Mouse (Mus musculus) brain, embryonic 18.5 days (tissue): Measurements from ENCODE around the gene Spata16.

ENCODE experiments used
- DNase-seq: peaks from one replicate; pipeline ENCODE4 v3.0.0-alpha.2; 2012; ENCODE audit warnings: low read depth, low spot score

Gene Spata16

GRCm38 (mm10) chr3:26832954-26833353, 195.5 kb downstream of the Spata16 start:
- no peak for DNase-seq

- no peak for DNase-seq
Observed at GRCm38 (mm10) chr3:26834178-26835050, 197.0 kb downstream of the Spata16 start.

- no peak for DNase-seq
Observed at GRCm38 (mm10) chr3:26835051-26835755, 197.8 kb downstream of the Spata16 start.

GRCm38 (mm10) chr3:26845041-26845440, 207.6 kb downstream of the Spata16 start:
- peak; percentile 79 for DNase-seq

- no peak for DNase-seq
Observed at GRCm38 (mm10) chr3:26847935-26848334, 210.5 kb downstream of the Spata16 start.

GRCm38 (mm10) chr3:26850207-26850606, 212.8 kb downstream of the Spata16 start:
- no peak for DNase-seq

GRCm38 (mm10) chr3:26850691-26851563, 213.5 kb downstream of the Spata16 start:
- DNase-seq, result no peak

GRCm38 (mm10) chr3:26853557-26853956, 216.1 kb downstream of the Spata16 start:
- no peak for DNase-seq

- DNase-seq, result peak; percentile 64
Observed at GRCm38 (mm10) chr3:26874706-26875105, 237.3 kb downstream of the Spata16 start.

- no peak for DNase-seq
Observed at GRCm38 (mm10) chr3:26877291-26877690, 239.9 kb downstream of the Spata16 start.

GRCm38 (mm10) chr3:26916607-26917006, 279.2 kb downstream of the Spata16 start:
- DNase-seq, result no peak

GRCm38 (mm10) chr3:26920986-26921385, 283.6 kb downstream of the Spata16 start:
- DNase-seq, result no peak

- no peak for DNase-seq
Observed at GRCm38 (mm10) chr3:26921576-26921975, 284.2 kb downstream of the Spata16 start.

GRCm38 (mm10) chr3:26923391-26923790, 286.0 kb downstream of the Spata16 start:
- DNase-seq, result no peak

GRCm38 (mm10) chr3:26924212-26924611, 286.8 kb downstream of the Spata16 start:
- DNase-seq, result no peak

GRCm38 (mm10) chr3:26933079-26933478, 295.7 kb downstream of the Spata16 start:
- no peak for DNase-seq

- no peak for DNase-seq
Observed at GRCm38 (mm10) chr3:26936897-26937590, 299.6 kb downstream of the Spata16 start.

- DNase-seq, result no peak
Observed at GRCm38 (mm10) chr3:26966776-26967175, 329.4 kb downstream of the Spata16 start.

GRCm38 (mm10) chr3:26968852-26969513, 331.6 kb downstream of the Spata16 start:
- DNase-seq, result no peak

- DNase-seq, result no peak
Observed at GRCm38 (mm10) chr3:26970529-26970928, 333.1 kb downstream of the Spata16 start.

GRCm38 (mm10) chr3:26971276-26971675, 333.9 kb downstream of the Spata16 start:
- DNase-seq, result no peak
